Mouse (Mus musculus): ENCODE data around the gene Fndc5. TPM values are rescaled to one million over a fixed set of nuclear protein-coding genes. Genes with fewer than 3 reads are reported as not detected.

Gene Fndc5
- total and polyA plus RNA-seq, 2 experiments from 2014 or later: 19.6 to 38.4 TPM

GRCm38 (mm10) chr4:129129387-129129786 is 7.4 kb upstream of the Fndc5 start:
- 44% methylated on average over 9 of the region's 9 CpGs for WGBS
- no peaks in the 10 kb centered on the region for H3K36me3 ChIP-seq (ENCODE audit: insufficient read depth, low read length)
- no peak for ATAC-seq
- no peak for DNase-seq (ENCODE audit: low spot score)
- no peak overlapping the region for H3K9ac ChIP-seq (replicated peaks; ENCODE audit: low read length)
- H3K27ac ChIP-seq: no peak overlapping the region
- H3K9me3 ChIP-seq (ENCODE audit: low read length): no peaks in the 10 kb centered on the region
- TF ChIP-seq CTCF (IDR thresholded peaks at IDR 0.05; ENCODE audit: low read depth): no peak
- no peaks in the 10 kb centered on the region for H3K27me3 ChIP-seq (ENCODE audit: insufficient read depth, low read length)
- H3K4me3 ChIP-seq (ENCODE audit: low read length): no peak overlapping the region
- no peak overlapping the region for H3K4me2 ChIP-seq (ENCODE audit: low read depth, low read length)
- H3K4me1 ChIP-seq (ENCODE audit: insufficient read depth, low read length): peaks cover 33% of the 10 kb centered on the region

GRCm38 (mm10) chr4:129130149-129130548 is 6.7 kb upstream of the Fndc5 start:
- Histone ChIP-seq H3K4me2 (ENCODE audit: low read depth, low read length) (peak overlapping the region; percentile 10), H3K36me3 (ENCODE audit: insufficient read depth, low read length) (no peaks in the 10 kb centered on the region), H3K27ac (peak overlapping the region; percentile 45; the same call in 1 of the 2 replicates), H3K27me3 (ENCODE audit: insufficient read depth, low read length) (no peaks in the 10 kb centered on the region), H3K4me3 (ENCODE audit: low read length) (no peak overlapping the region), H3K4me1 (ENCODE audit: insufficient read depth, low read length) (peaks cover 29% of the 10 kb centered on the region), H3K9me3 (ENCODE audit: low read length) (no peaks in the 10 kb centered on the region), H3K9ac (replicated peaks; ENCODE audit: low read length) (0 out of 2 replicates have a peak overlapping the region, but pooled peaks have one; percentile 24)
- TF ChIP-seq CTCF (IDR thresholded peaks at IDR 0.05; ENCODE audit: low read depth): peak; percentile 90
- WGBS: 4% methylated on average over 8 of the region's 8 CpGs
- DNase-seq (ENCODE audit: low spot score) (peak; percentile 84), ATAC-seq (peak; percentile 59; the same call in 1 of the 2 replicates)

GRCm38 (mm10) chr4:129130755-129131303 is 6.0 kb upstream of the Fndc5 start:
- ATAC-seq (peak; percentile 54), DNase-seq (ENCODE audit: low spot score) (no peak)
- 0 out of 2 replicates have a peak overlapping the region, but pooled peaks have one; percentile 45 for H3K27ac ChIP-seq
- H3K4me2 ChIP-seq (ENCODE audit: low read depth, low read length): peak overlapping the region; percentile 10
- peaks cover 23% of the 10 kb centered on the region for H3K4me1 ChIP-seq (ENCODE audit: insufficient read depth, low read length)
- no peak for TF ChIP-seq CTCF (IDR thresholded peaks at IDR 0.05; ENCODE audit: low read depth)
- H3K27me3 ChIP-seq (ENCODE audit: insufficient read depth, low read length): no peaks in the 10 kb centered on the region
- H3K9ac ChIP-seq (replicated peaks; ENCODE audit: low read length): no peak overlapping the region
- no peak overlapping the region for H3K4me3 ChIP-seq (ENCODE audit: low read length)
- H3K9me3 ChIP-seq (ENCODE audit: low read length): no peaks in the 10 kb centered on the region
- no peaks in the 10 kb centered on the region for H3K36me3 ChIP-seq (ENCODE audit: insufficient read depth, low read length)
- 13% methylated on average over 17 of the region's 17 CpGs for WGBS

- TF ChIP-seq CTCF (IDR thresholded peaks at IDR 0.05; ENCODE audit: low read depth): peak; percentile 92
- Histone ChIP-seq H3K4me2 (ENCODE audit: low read depth, low read length) (peak overlapping the region; percentile 35), H3K9ac (replicated peaks; ENCODE audit: low read length) (0 out of 2 replicates have a peak overlapping the region, but pooled peaks have one; percentile 18), H3K27me3 (ENCODE audit: insufficient read depth, low read length) (no peaks in the 10 kb centered on the region), H3K4me1 (ENCODE audit: insufficient read depth, low read length) (peaks cover 8% of the 10 kb centered on the region), H3K9me3 (ENCODE audit: low read length) (no peaks in the 10 kb centered on the region), H3K4me3 (ENCODE audit: low read length) (no peak overlapping the region), H3K27ac (no peak overlapping the region), H3K36me3 (ENCODE audit: insufficient read depth, low read length) (no peaks in the 10 kb centered on the region)
- WGBS: 12% methylated on average over 15 of the region's 15 CpGs
- peak; percentile 34; the same call in 1 of the 2 replicates for ATAC-seq
- peak; percentile 84 for DNase-seq (ENCODE audit: low spot score)
Observed at GRCm38 (mm10) chr4:129134799-129135585, 1.8 kb upstream of the Fndc5 start.

GRCm38 (mm10) chr4:129135637-129136036 is 1.2 kb upstream of the Fndc5 start:
- H3K4me1 ChIP-seq (ENCODE audit: insufficient read depth, low read length): peaks cover 4% of the 10 kb centered on the region; the same call in 1 of the 2 replicates

GRCm38 (mm10) chr4:129136189-129136578 is 615 bp upstream of the Fndc5 start:
- H3K27me3 ChIP-seq (ENCODE audit: insufficient read depth, low read length): no peaks in the 10 kb centered on the region
- no peaks in the 10 kb centered on the region for H3K36me3 ChIP-seq (ENCODE audit: insufficient read depth, low read length)
- no peaks in the 10 kb centered on the region for H3K9me3 ChIP-seq (ENCODE audit: low read length)
- no peak for ATAC-seq
- no peak overlapping the region for H3K27ac ChIP-seq
- H3K9ac ChIP-seq (replicated peaks; ENCODE audit: low read length): peak overlapping the region; percentile 77
- peak overlapping the region; percentile 88 for H3K4me2 ChIP-seq (ENCODE audit: low read depth, low read length)
- H3K4me1 ChIP-seq (ENCODE audit: insufficient read depth, low read length): peaks cover 5% of the 10 kb centered on the region; the same call in 1 of the 2 replicates
- 35% methylated on average over 9 of the region's 9 CpGs for WGBS
- H3K4me3 ChIP-seq (ENCODE audit: low read length): peak overlapping the region; percentile 63
- TF ChIP-seq CTCF (IDR thresholded peaks at IDR 0.05; ENCODE audit: low read depth): no peak
- DNase-seq (ENCODE audit: low spot score): no peak

More at GRCm38 (mm10) chr4:129135637-129136036, 1.2 kb upstream of the Fndc5 start:
- Histone ChIP-seq H3K27ac (no peak overlapping the region), H3K4me2 (ENCODE audit: low read depth, low read length) (no peak overlapping the region), H3K36me3 (ENCODE audit: insufficient read depth, low read length) (no peaks in the 10 kb centered on the region), H3K4me3 (ENCODE audit: low read length) (no peak overlapping the region), H3K9me3 (ENCODE audit: low read length) (no peaks in the 10 kb centered on the region), H3K27me3 (ENCODE audit: insufficient read depth, low read length) (no peaks in the 10 kb centered on the region), H3K9ac (replicated peaks; ENCODE audit: low read length) (no peak overlapping the region)
- DNase-seq (ENCODE audit: low spot score): no peak
- 67% methylated on average over 2 of the region's 2 CpGs for WGBS
- no peak for TF ChIP-seq CTCF (IDR thresholded peaks at IDR 0.05; ENCODE audit: low read depth)
- ATAC-seq: no peak
